Mouse (Mus musculus): Measurements from ENCODE around the gene Chtop. TPM values are rescaled to one million over a fixed set of nuclear protein-coding genes. Genes with fewer than 3 reads are reported as not detected.

Gene Chtop
- polyA plus RNA-seq, 1 experiment from 2014 or later = 149 TPM

- Histone ChIP-seq H3K4me3 (replicated peaks) (peak within 1 kb of the TSS; percentile 80), H3K9ac (peak within 1 kb of the TSS; percentile 84), H3K27ac (peak within 1 kb of the TSS; percentile 94), H3K36me3 (peaks cover 37% of the 10 kb centered on the region), H3K4me1 (peaks cover 8% of the 10 kb centered on the region), H3K9me3 (replicated peaks) (no peaks in the 10 kb centered on the region), H3K4me2 (peak within 1 kb of the TSS; percentile 66), H3K27me3 (no peaks in the 10 kb centered on the region)
- WGBS = under 1% methylated on average over 45 of the region's 45 CpGs
- ATAC-seq (replicated peaks; ENCODE audit: low FRiP score) = peak; percentile 99
These were observed 33.3 kb downstream of the Chtop start, which contains the start of gene Ilf2 for GRCm38 (mm10) chr3:90475831-90476611. Gene Ilf2, plus strand, starts transcription at chr3:90476126.

GRCm38 (mm10) chr3:90475151-90475830 is 34.0 kb downstream of the Chtop start:
- peak; percentile 3; the same call in 1 of the 2 replicates for ATAC-seq (replicated peaks; ENCODE audit: low FRiP score)
- H3K4me2 ChIP-seq = peak overlapping the region; percentile 52
- no peaks in the 10 kb centered on the region for H3K9me3 ChIP-seq (replicated peaks)
- no peak overlapping the region for H3K9ac ChIP-seq
- peaks cover 30% of the 10 kb centered on the region for H3K36me3 ChIP-seq
- H3K27me3 ChIP-seq = no peaks in the 10 kb centered on the region
- H3K4me1 ChIP-seq = peaks cover 8% of the 10 kb centered on the region
- H3K4me3 ChIP-seq (replicated peaks) = peak overlapping the region; percentile 41
- no peak overlapping the region for H3K27ac ChIP-seq
- 39% methylated on average over 16 of the region's 16 CpGs for WGBS

GRCm38 (mm10) chr3:90472213-90472612 is 37.1 kb downstream of the Chtop start:
- 27% methylated on average over 3 of the region's 3 CpGs for WGBS
- no peak overlapping the region for H3K9ac ChIP-seq
- no peak overlapping the region for H3K4me3 ChIP-seq (replicated peaks)
- no peak overlapping the region for H3K4me2 ChIP-seq
- no peaks in the 10 kb centered on the region for H3K9me3 ChIP-seq (replicated peaks)
- peaks cover under 1% of the 10 kb centered on the region; the same call in 1 of the 2 replicates for H3K36me3 ChIP-seq
- H3K27me3 ChIP-seq = no peaks in the 10 kb centered on the region
- no peak for ATAC-seq (replicated peaks; ENCODE audit: low FRiP score)
- H3K27ac ChIP-seq = no peak overlapping the region
- peaks cover 6% of the 10 kb centered on the region for H3K4me1 ChIP-seq

- no peaks in the 10 kb centered on the region for H3K9me3 ChIP-seq (replicated peaks)
- no peaks in the 10 kb centered on the region for H3K36me3 ChIP-seq
- H3K27ac ChIP-seq = no peak overlapping the region
- 92% methylated on average over 10 of the region's 10 CpGs for WGBS
- peaks cover 21% of the 10 kb centered on the region for H3K4me1 ChIP-seq
- no peak overlapping the region for H3K4me2 ChIP-seq
- H3K4me3 ChIP-seq (replicated peaks) = no peak overlapping the region
- ATAC-seq (replicated peaks; ENCODE audit: low FRiP score) = no peak
- peaks cover 33% of the 10 kb centered on the region for H3K27me3 ChIP-seq
- no peak overlapping the region for H3K9ac ChIP-seq
These were observed 41.5 kb downstream of the Chtop start for GRCm38 (mm10) chr3:90467618-90468300.

GRCm38 (mm10) chr3:90466311-90466766 is 43.0 kb downstream of the Chtop start:
- peak overlapping the region; percentile 55 for H3K4me3 ChIP-seq (replicated peaks)
- H3K27ac ChIP-seq = peak overlapping the region; percentile 67
- H3K27me3 ChIP-seq = peaks cover 38% of the 10 kb centered on the region
- no peaks in the 10 kb centered on the region for H3K9me3 ChIP-seq (replicated peaks)
- H3K9ac ChIP-seq = peak overlapping the region; percentile 47
- peaks cover 21% of the 10 kb centered on the region for H3K4me1 ChIP-seq
- WGBS = under 1% methylated on average over 15 of the region's 15 CpGs
- ATAC-seq (replicated peaks; ENCODE audit: low FRiP score) = peak; percentile 40
- peak overlapping the region; percentile 96 for H3K4me2 ChIP-seq
- H3K36me3 ChIP-seq = no peaks in the 10 kb centered on the region

- peak within 1 kb of the TSS; percentile 55 for H3K4me3 ChIP-seq (replicated peaks)
- H3K9ac ChIP-seq = peak within 1 kb of the TSS; percentile 47
- no peaks in the 10 kb centered on the region for H3K36me3 ChIP-seq
- H3K4me1 ChIP-seq = peaks cover 21% of the 10 kb centered on the region
- peak within 1 kb of the TSS; percentile 96 for H3K4me2 ChIP-seq
- peak; percentile 50 for ATAC-seq (replicated peaks; ENCODE audit: low FRiP score)
- peak within 1 kb of the TSS; percentile 67 for H3K27ac ChIP-seq
- H3K9me3 ChIP-seq (replicated peaks) = no peaks in the 10 kb centered on the region
- under 1% methylated on average over 46 of the region's 49 CpGs for WGBS
- H3K27me3 ChIP-seq = peaks cover 38% of the 10 kb centered on the region
These were observed 43.5 kb downstream of the Chtop start, which contains the start of gene Npr1 for GRCm38 (mm10) chr3:90465686-90466310. Gene Npr1, minus strand, starts transcription at chr3:90465866.

- peaks cover 38% of the 10 kb centered on the region for H3K27me3 ChIP-seq
- H3K9ac ChIP-seq = peak overlapping the region; percentile 47
- no peaks in the 10 kb centered on the region for H3K9me3 ChIP-seq (replicated peaks)
- peak overlapping the region; percentile 55 for H3K4me3 ChIP-seq (replicated peaks)
- peak overlapping the region; percentile 96 for H3K4me2 ChIP-seq
- WGBS = under 1% methylated on average over 75 of the region's 75 CpGs
- peaks cover 21% of the 10 kb centered on the region for H3K4me1 ChIP-seq
- ATAC-seq (replicated peaks; ENCODE audit: low FRiP score) = peak; percentile 22
- peak overlapping the region; percentile 49 for H3K27ac ChIP-seq
- H3K36me3 ChIP-seq = no peaks in the 10 kb centered on the region
These were observed 44.1 kb downstream of the Chtop start for GRCm38 (mm10) chr3:90465081-90465685.

- H3K27me3 ChIP-seq = peaks cover 38% of the 10 kb centered on the region
- H3K9ac ChIP-seq = peak overlapping the region; percentile 47
- H3K4me3 ChIP-seq (replicated peaks) = peak overlapping the region; percentile 55
- H3K4me2 ChIP-seq = peak overlapping the region; percentile 96
- WGBS = 11% methylated on average over 37 of the region's 37 CpGs
- peaks cover 21% of the 10 kb centered on the region for H3K4me1 ChIP-seq
- H3K36me3 ChIP-seq = no peaks in the 10 kb centered on the region
- peak; percentile 35 for ATAC-seq (replicated peaks; ENCODE audit: low FRiP score)
- peak overlapping the region; percentile 38; the same call in 1 of the 2 replicates for H3K27ac ChIP-seq
- H3K9me3 ChIP-seq (replicated peaks) = no peaks in the 10 kb centered on the region
These were observed 44.7 kb downstream of the Chtop start for GRCm38 (mm10) chr3:90464552-90465080.

GRCm38 (mm10) chr3:90462579-90462978 is 46.7 kb downstream of the Chtop start:
- Histone ChIP-seq H3K36me3 (no peaks in the 10 kb centered on the region), H3K27me3 (peaks cover 38% of the 10 kb centered on the region), H3K9ac (no peak overlapping the region; the same call in 1 of the 2 replicates), H3K9me3 (replicated peaks) (no peaks in the 10 kb centered on the region), H3K4me2 (peak overlapping the region; percentile 96), H3K27ac (no peak overlapping the region), H3K4me3 (replicated peaks) (peak overlapping the region; percentile 55; the same call in 1 of the 2 replicates), H3K4me1 (peaks cover 21% of the 10 kb centered on the region)
- WGBS = 35% methylated on average over 7 of the region's 7 CpGs
- no peak for ATAC-seq (replicated peaks; ENCODE audit: low FRiP score)

- no peak for ATAC-seq (replicated peaks; ENCODE audit: low FRiP score)
- Histone ChIP-seq H3K27me3 (peaks cover 38% of the 10 kb centered on the region), H3K4me1 (peaks cover 21% of the 10 kb centered on the region), H3K9me3 (replicated peaks) (no peaks in the 10 kb centered on the region), H3K4me2 (no peak overlapping the region), H3K27ac (no peak overlapping the region), H3K36me3 (no peaks in the 10 kb centered on the region), H3K9ac (no peak overlapping the region), H3K4me3 (replicated peaks) (no peak overlapping the region)
- 80% methylated on average over 3 of the region's 3 CpGs for WGBS
These were observed 47.4 kb downstream of the Chtop start for GRCm38 (mm10) chr3:90461935-90462334.

- ATAC-seq (replicated peaks; ENCODE audit: low FRiP score) = no peak
- H3K4me3 ChIP-seq (replicated peaks) = no peak overlapping the region
These were observed 49.0 kb downstream of the Chtop start for GRCm38 (mm10) chr3:90460315-90460714.

More at GRCm38 (mm10) chr3:90460315-90460714, 49.0 kb downstream of the Chtop start:
- Histone ChIP-seq H3K9me3 (replicated peaks) (no peaks in the 10 kb centered on the region), H3K4me1 (peaks cover 10% of the 10 kb centered on the region), H3K4me2 (no peak overlapping the region), H3K27ac (no peak overlapping the region), H3K36me3 (no peaks in the 10 kb centered on the region), H3K9ac (no peak overlapping the region), H3K27me3 (peaks cover 31% of the 10 kb centered on the region)
- WGBS = 72% methylated on average over 5 of the region's 5 CpGs
